Mouse (Mus musculus) A20 (cell line): ENCODE measurements around the gene Ccdc110.

Source experiments
- DNase-seq: peaks from one replicate; pipeline ENCODE4 v3.0.0-alpha.2; 2011; ENCODE audit warnings: low read depth, low spot score

Ccdc110 gene

DNA sequence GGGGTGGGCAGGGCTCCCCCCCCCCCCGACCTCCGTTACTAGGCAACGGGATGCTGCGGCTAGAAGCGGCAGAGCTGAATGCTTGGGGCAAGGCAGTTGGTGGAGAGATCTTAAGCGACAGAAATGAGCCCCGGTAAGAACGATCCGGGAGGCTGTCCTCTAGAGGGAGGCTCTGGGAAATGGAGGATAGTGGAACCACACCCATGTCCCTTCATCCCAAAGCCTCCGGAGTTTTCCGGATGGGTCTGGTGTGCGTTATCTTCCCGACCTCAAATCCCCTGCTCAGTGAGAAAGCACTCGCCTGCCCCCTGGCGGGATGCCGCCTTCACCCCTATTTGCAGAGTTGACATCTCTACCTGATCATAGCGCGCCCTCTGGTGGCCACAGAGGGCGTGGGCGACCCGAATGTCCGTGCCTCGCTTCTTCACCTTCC, at the start of gene Ccdc110:
Gene Ccdc110, plus strand, starts transcription at position 38 of the 433 bp plus-strand sequence.
- DNase-seq, result peak; percentile 92

DNA sequence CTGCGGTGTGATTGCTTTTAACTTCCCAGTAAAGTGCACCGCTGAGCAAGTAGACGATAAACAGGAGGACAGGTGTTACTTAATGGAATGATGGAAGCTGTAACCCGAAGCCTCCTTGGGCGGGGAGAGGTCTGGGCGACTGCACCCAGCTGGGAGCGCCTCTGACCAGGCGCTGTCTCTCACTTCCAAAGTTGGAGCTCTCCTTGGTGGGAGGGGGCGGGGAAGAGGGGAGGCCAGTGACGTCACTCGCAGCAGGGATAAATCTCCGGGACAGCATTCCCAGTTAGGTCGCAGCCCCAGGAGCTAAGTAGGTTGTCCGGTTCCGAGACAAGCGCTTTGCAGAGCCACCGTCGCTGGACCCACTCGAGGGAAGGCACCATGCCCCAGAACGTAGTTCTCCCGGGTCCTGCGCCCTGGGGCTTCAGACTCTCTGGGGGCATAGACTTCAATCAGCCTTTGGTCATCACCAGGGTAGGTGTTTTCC, 49.2 kb upstream of the Ccdc110 start, which contains the start of gene Pdlim3:
Gene Pdlim3, plus strand, starts transcription at position 260 of the 484 bp plus-strand sequence.
- DNase-seq, result no peak

DNA sequence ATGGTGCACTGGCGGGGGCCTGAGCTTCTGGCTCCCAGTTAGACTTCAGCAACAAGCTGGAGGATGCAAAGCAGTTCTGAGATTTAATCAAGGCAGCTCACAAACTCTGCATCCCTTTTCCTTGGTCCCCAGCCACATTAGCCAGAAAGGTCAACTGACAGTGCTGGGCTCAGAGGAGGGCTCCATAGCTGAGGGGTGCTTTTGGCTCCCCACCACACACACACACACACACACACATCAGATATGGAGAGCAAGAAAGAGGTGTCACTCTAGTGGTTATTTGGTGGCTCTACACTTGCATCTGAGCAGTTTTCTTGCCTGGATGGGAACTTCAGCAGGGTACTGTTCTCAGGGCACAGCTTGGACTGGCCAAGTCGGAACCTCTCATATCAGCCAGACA, 48.6 kb upstream of the Ccdc110 start:
- DNase-seq, result peak; percentile 35

DNA sequence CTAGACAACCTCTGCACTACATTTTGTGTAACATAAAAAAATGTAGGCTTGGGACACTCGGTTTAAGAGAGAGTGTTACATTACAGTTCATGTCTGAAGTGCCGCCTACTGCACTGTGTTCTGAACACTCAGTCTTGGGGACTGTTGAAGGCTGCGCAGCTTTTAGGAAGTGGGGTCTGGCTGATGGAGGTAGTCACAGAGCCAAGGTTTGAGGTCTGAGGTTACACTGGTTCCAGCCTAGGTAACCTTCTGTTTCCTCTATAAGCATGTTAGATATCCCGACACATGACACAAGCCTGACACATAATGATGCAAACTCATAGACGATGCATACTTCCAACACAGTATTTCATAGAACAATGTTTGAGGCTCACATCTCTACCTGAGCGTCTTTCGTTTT, 44.7 kb upstream of the Ccdc110 start:
- DNase-seq, result no peak

DNA sequence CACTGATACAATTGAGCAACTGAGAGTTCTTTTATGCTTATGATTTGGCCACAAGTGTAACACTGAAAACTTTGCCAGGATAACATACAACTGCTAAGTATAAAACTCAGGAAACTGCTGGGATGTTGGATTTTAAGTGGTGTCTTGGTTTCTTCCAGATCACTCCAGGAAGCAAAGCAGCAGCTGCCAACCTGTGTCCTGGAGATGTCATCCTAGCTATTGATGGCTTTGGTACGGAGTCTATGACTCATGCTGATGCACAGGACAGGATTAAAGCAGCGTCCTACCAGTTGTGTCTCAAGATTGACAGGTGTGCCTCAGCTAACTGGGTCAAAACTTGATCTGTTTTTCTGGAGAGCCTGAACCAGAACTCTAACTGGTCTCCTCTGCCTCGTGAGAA, 37.8 kb upstream of the Ccdc110 start:
- DNase-seq, result no peak

DNA sequence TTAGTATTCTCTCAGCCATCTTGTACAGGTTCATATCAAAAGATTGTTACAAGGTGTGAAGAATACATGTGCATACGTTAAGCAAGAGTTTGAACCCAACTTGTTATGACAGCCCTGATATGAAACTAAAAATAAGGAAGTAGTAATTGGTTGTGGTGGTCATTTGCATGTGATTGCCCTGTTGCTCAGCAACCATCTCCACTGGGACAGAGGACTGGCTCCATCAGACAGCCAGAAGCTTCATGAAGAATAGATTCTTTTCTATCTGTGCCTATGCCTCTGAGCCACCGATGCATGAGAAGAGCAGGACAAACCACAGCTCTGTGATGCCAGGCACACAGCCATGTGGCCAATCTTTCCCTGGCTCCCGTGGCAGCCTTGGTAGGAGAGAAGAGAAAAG, 34.6 kb upstream of the Ccdc110 start:
- peak; percentile 94 for DNase-seq

DNA sequence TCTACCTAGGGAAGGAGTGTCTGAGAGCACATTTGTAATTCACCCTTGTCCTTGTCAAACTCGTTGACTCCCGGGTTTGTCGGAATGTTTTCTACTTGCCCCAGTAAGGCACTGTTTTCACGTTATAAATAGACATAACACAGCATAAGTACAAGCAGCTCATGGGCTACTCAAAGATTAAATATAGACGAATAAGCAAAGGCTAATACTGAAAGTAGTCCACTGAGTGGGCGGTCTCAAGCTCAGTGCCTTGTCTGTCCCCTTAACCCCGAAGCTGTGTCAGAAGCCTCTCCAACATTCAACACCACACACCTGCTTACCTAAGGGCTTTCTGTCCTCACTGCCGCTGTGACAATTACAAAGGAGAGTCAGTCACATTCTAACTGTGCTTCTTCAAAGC, 32.8 kb upstream of the Ccdc110 start:
- peak; percentile 85 for DNase-seq

DNA sequence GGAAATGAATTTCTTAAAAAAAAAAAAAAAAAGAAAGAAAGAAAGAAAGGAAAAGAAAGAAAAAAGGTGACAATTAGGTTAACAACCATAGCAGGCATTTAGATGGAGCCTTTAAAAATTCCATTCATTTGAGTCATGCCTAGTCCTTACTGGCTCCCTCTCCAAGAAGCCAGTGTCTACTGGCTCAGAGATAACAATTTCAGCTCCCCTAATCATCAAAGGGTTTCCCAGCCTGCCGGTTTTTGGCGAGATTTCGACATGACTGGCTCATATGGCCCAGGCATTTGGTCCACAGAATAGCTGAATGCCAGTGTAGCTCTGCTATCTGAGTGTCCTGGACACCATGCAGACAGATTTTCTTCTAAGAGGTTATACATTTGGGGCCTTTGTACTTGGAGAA, 30.8 kb upstream of the Ccdc110 start:
- no peak for DNase-seq

DNA sequence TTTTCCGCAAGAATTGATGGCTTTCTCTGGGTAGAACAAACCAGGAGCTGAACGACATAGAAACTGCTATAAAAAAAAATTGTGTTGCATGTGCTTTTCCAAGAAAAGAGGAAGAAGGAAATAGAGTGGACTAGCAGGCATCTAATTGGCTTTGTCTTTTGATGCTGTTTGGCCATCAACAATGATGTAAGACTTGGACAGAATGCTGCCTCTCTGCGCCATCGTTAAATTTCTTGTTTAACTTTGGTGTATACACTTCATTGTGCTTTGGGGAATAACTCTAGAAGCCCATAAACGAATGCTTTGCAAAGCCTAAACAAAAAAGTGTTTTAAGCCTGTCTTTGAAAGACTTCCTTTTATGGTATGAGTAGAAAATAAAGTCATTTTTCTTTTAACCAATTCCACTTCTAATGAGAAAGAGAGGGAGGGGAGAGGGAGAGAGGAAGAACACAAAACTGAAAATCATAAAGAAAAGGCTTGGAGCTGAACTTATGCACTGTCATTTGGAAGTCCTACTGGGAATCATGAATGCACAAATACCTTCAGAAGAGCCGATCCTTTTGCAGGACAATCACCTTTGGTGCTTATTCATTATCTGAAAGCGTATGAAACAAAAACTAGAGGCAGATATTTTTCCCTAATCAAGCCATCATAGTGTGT, 28.7 kb upstream of the Ccdc110 start:
- no peak for DNase-seq

DNA sequence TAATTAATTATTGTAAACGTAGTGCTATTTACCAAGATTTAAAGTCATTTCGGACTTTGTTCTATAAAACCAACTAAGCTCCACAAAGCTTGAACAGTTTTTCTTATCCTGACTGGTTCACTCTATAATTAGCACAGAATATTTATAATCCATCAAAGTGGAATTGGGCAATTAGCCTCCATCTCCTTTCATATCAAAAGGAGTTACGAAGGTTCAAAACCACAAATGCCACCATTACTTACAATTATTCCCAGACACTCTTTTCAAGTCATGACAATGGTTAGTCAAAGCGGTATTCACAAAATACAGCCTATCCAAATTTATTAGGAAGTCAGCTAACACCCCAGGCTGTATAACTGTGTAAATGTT, 28.2 kb upstream of the Ccdc110 start:
- DNase-seq, result no peak

DNA sequence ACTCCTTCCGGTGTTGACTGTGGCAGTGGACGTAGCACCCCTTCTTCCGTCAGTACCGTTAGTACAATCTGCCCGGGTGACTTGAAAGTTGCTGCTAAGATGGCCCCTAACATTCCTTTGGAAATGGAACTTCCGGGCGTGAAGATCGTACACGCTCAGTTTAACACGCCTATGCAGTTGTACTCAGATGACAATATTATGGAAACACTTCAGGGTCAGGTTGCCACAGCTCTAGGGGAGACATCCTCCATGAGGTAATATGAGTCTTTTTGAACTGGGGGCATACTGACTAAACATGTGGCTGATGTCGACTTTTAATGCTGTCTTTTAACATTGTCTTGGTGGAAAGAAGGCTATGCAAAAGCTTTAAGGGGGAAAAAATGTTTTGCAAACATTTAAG, 20.7 kb upstream of the Ccdc110 start:
- no peak for DNase-seq

DNA sequence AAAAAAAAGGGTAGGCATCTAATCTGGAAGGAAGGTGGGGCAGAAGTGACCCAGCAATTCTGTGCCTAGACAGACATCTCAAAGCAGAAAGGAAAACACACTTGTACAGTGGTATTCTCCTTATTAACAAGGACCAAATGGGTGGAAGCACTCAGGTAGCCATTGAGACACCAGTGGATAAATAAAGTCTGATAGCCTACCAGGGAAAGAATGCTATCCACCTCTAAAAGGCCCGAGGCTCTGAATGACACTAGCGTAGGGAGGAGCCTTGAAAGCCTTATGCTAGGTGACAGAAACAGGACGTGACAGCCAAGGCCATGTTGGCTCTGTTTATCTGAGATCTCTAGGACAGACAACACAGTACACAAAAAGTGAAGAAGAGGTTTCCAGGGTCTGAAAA, 17.9 kb upstream of the Ccdc110 start:
- DNase-seq, result no peak

DNA sequence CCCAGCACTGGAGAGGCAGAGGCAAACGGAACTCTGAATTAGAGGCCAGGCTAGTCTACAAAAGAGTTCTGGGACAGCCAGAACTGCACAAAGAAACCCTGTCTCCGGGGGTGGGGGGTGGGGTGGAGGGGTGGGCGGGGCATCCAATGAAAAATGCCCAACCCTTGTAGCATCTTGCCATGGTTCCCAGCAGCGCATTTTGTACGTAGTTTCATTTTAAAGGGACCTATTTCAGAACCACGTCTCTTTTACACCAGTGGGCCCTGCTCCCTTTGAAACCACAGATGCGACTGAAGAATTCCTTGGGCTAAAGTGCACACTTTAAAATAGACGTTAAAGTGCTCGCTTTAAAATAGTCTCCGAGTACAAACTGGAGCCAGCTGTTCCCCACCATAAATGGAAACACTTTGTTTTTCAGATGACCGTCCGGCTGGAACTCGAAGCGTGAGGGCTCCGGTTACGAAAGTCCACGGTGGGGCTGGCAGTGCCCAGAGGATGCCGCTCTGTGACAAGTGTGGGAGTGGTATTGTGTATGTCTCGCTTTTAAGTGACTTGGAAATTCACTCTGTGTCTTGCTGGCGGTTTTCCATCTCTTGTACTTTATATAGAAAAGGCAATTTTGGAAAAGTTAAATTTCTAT, 17.3 kb upstream of the Ccdc110 start:
- DNase-seq, result no peak

DNA sequence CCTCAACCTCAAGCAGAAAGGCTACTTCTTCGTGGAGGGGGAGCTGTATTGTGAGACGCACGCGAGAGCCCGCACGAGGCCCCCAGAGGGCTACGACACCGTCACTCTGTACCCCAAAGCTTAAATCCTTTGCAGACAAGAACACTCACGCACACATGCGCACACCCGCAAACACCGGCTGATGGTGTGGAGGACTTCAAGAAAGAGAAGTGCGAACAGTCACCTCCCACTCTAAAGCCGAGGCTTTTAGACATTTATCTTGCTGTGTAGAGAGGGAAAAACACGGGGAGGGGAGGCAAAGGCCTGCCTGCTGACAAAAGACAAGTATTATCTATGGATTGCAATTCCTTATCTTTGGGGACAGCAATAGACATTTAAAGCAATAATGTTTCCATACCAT, 15.5 kb upstream of the Ccdc110 start:
- no peak for DNase-seq

DNA sequence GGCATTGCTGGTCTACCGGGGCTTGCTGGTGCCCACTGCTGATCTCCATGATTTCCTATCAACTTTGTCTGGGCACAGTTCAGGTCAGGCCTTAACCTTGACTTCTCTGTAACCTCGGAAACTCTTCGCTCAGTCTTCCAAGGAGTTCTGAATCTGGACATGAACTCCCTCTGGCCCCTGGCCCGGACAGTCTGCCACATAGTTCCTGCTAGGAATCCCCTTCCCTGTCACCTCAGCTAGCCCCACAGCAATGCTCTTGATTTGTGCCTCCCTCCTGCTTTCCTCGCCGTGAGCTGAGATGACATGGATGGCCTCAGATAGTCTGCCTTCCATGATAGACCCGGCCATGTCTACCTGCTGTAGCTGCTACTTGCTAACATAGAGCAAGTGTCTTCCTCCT, 14.0 kb upstream of the Ccdc110 start:
- DNase-seq, result no peak

DNA sequence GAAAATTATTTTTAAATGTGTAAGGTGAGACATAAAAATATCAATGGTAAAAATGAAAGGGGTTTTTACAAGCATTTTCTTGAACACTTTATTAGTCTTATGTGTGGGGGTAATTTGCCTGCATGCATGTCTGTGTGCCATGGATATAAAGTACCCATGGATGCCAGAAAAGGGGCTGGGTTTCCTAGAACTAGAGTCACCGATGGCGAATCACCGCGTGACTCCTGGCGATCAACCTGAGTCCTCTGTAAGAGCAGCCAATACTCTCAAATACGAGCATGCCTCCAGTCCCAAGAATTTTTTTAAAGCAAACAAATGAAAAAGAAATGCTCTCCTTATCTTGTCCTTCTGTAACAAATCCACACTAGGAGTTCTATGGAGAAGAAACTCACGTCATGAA, 12.3 kb upstream of the Ccdc110 start:
- no peak for DNase-seq

DNA sequence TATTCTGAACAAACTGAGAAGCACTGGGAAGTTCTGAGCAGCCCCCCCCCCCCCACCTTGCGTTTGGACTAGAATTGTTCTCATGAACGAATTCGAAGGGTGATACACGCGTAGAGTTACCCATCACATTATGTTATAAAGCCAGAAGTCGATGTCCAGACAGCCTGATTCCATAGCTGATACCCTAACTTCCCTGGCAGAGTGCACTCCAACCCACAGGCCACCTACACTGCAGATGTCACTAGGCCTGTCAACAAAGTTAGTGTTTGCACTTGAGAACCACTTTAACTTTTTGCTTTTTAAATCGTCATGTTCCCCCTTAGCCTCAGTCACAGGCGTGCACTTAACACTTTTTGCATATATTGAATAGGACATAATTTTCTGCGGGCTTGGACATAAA, 2.6 kb downstream of the Ccdc110 start:
- no peak for DNase-seq

DNA sequence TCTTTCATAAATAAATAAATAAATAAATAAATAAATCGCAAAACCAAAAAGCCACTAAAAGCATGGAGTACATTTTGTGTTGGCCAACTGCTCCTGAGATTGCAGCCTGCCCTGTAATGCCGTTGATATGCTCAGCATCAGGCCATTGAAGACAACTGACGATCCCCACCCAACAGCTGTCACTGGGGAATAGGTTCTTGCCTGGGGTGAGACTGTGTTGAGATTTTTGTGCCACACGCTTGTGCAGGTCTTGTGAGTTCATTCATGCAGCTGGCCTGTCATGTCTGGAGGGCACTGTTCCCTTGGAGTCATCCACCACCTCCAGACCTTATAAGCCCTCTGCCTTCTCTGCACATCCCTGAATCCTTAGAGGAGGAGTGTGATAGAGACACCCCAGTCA, 11.9 kb downstream of the Ccdc110 start:
- DNase-seq, result no peak

DNA sequence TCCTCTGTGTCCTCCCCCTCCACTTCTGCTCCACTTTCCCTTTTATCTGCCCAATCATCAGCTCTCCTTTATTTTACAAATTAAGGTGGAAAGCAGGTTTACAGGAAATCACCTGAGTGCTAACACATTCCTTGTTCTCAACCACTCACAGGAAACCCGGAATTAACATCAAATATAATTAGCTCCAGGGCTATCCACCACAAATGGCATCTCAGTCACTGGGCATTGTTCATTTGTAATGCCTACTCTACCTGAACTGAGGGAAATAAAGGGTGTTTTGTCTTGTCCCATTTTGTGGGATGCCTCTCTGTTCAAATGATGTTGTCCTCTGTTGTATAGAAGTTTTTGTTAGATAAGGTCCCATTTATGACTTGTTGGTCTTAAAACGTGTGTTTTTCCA, 16.2 kb downstream of the Ccdc110 start:
- DNase-seq, result no peak

DNA sequence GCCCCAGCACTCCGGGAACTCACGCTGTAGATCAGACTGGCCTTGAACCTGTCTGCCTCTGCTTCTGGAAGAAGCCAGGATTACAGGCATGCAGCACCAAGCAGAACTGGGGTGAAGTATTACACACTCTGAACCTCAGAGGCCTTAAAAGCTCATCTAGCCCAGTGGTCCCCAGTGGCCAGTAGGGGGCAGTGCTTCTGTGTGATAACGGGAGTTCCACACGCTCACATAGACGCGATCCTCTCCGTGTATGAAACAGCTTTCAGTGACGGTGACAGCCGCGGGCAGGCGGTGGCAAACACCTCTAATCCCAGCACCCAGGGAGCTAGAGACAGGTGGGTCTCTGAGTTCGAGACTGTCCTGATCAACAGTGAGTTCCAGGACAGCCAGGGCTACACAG, 36.5 kb downstream of the Ccdc110 start:
- peak; percentile 40 for DNase-seq

DNA sequence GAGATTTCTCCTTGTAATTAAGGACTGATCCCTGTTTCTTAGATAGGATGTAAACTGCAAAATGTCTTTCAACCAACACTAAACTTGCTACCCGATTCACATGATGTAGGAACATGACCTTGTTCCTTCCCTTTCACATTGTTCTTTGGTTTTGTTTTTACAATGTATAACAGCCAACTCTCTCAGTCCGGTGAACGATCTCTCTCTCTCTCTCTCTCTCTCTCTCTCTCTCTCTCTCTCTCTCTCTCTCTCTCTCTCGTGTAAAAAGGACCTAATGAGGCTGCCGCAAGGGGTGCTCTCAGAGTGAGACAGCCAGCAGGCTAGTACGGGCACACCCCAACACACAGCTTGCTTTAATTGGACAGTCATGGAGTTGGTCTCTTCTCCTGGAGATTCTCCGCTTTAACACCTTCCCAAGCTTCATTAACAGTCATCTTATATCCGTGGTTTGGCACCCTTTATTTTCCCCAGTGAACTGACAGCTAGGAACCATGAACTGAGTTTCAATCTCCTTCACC, 39.6 kb downstream of the Ccdc110 start:
- DNase-seq, result peak; percentile 46

DNA sequence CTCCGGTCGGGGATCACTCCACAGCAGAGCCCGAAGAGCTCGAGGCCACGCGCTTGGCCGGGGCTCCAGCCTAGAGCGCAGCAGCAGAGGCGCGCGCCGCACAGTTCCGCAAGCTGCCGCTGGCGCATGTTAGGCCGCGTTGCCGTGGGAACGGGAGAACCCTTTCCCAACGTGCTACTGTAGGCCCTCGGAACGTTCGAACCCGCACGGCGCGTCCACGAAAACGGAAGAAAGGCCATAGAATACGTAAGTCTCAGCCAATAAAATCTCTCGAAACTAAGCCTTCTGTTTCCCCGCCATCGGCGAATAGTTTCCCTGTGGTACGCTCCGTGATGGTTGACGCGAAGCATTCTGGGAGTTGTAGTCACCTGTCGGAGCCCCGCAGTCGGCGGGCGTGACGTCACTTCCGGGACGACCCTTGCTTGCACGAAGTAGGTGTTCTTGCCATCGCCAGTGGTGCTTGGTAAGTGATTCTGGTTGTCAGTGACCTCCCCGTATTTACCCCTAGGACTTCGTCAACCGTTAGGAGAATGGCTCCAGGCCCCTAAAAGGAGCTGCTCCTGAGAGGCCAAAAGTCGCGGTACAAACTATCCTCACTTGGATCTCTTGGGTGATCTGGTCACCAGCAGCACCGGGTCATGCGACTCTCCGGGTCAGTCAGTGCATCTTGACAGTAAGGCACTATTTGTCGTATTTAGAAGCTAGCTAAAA, 40.9 kb downstream of the Ccdc110 start, which contains the start of the genes 1700029J07Rik and Ufsp2:
Gene 1700029J07Rik, minus strand, starts transcription at position 127 of the 711 bp plus-strand sequence.
Gene Ufsp2, plus strand, starts transcription at position 403 of the 711 bp plus-strand sequence.
- DNase-seq, result peak; percentile 98
